Mouse (Mus musculus) cerebellum, adult 9-11 months (tissue): ENCODE data around the gene Ism2.
"Not testable (repeated sequence)": the region's sequence is repeated elsewhere in the genome, so short reads cannot be mapped to it uniquely, and the experiment has no call there.

Source experiments
- DNase-seq: peaks from one replicate; pipeline ENCODE4 v3.0.0; 2022

Gene Ism2

GRCm38 (mm10) chr12:87284268-87284667 is 15.2 kb downstream of the Ism2 start:
- no peak for DNase-seq

GRCm38 (mm10) chr12:87283706-87284105 is 15.8 kb downstream of the Ism2 start:
- no peak for DNase-seq

- DNase-seq: no peak
These were observed 16.8 kb downstream of the Ism2 start for GRCm38 (mm10) chr12:87282743-87283142.

GRCm38 (mm10) chr12:87281766-87282165 is 17.7 kb downstream of the Ism2 start:
- DNase-seq: no peak

GRCm38 (mm10) chr12:87279879-87280278 is 19.6 kb downstream of the Ism2 start:
- DNase-seq: no peak

GRCm38 (mm10) chr12:87279350-87279749 is 20.2 kb downstream of the Ism2 start:
- no peak for DNase-seq

- DNase-seq: no peak
These were observed 21.3 kb downstream of the Ism2 start for GRCm38 (mm10) chr12:87278118-87278730.

GRCm38 (mm10) chr12:87277251-87277650 is 22.3 kb downstream of the Ism2 start:
- DNase-seq: not testable (repeated sequence)

GRCm38 (mm10) chr12:87274853-87275831 is 24.4 kb downstream of the Ism2 start:
- no peak for DNase-seq

GRCm38 (mm10) chr12:87267682-87268081 is 31.8 kb downstream of the Ism2 start:
- DNase-seq: peak; percentile 45

GRCm38 (mm10) chr12:87266827-87267603 is 32.5 kb downstream of the Ism2 start:
- DNase-seq: no peak

- DNase-seq: peak; percentile 95
These were observed 33.2 kb downstream of the Ism2 start, which contains the start of the genes Vipas39 and Ahsa1 for GRCm38 (mm10) chr12:87266108-87266826. Gene Vipas39 (minus strand): TSS chr12:87266256. Gene Ahsa1 (plus strand): TSS chr12:87266479.

- DNase-seq: no peak
These were observed 34.1 kb downstream of the Ism2 start for GRCm38 (mm10) chr12:87265444-87265843.

- DNase-seq: no peak
These were observed 38.9 kb downstream of the Ism2 start for GRCm38 (mm10) chr12:87260562-87260961.

- DNase-seq: no peak
These were observed 42.9 kb downstream of the Ism2 start for GRCm38 (mm10) chr12:87256629-87257028.

GRCm38 (mm10) chr12:87253878-87254277 is 45.6 kb downstream of the Ism2 start:
- no peak for DNase-seq

GRCm38 (mm10) chr12:87250161-87250560 is 49.3 kb downstream of the Ism2 start:
- DNase-seq: no peak

GRCm38 (mm10) chr12:87238632-87239031 is 60.9 kb downstream of the Ism2 start, which contains the start of gene Noxred1:
Gene Noxred1 (minus strand): TSS chr12:87238732.
- DNase-seq: no peak

GRCm38 (mm10) chr12:87236882-87237483 is 62.5 kb downstream of the Ism2 start:
- DNase-seq: no peak

- no peak for DNase-seq
These were observed 69.1 kb downstream of the Ism2 start for GRCm38 (mm10) chr12:87230379-87230895.

GRCm38 (mm10) chr12:87229633-87230032 is 69.9 kb downstream of the Ism2 start:
- DNase-seq: no peak
